Mouse (Mus musculus) mammary gland, adult 2 months (tissue): ENCODE results near the gene Jpt2. TPM values are rescaled to one million over a fixed set of nuclear protein-coding genes. Genes with fewer than 3 reads are reported as not detected.

Experiments used
- polyA plus RNA-seq: library from polyadenylated mRNA; depleted of rRNA; stranded (reverse); fragments of >200 nt; gene quantifications from 2 replicates; pipeline ENCODE4 v1.2.3, GENCODE M21; 2012; ENCODE audit warnings: low replicate concordance; rRNA removed

Jpt2 gene
- 5.4 and 11.3 TPM in 2 replicates for polyA plus RNA-seq

DNA sequence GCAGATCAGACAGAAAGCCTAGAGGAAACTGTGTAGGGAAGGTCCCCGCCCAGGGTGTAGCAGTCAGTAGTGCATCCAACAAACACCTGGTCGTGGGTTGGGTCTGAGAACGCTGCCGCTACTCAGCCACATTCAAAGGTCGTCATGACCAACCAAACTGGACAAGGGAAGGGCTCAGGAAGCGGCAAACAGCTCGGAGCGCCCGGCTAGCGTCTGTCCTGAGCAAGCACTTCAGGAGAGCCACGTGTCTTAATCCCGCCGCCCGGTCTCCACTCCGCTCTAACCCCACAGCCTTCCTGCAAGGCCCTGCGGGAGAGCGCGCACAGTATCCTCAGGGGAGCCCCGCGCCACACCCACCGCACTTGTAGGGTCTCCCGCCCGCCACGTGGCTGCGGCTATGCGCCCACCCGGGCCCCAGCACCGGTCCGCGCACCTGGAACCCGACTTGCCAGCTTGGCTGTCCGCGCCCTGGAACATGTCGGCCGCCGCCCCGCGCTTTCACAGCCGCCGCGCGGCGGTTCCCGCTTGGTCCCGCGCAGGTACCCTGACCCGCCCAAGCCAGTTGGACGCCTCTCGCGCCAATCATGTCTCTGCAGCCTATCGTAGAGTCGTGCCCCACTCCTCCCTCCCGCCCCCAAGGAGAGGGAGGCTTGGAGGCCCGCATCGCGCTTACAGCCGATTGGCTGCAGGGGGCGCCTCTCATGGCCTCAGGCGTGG, at the start of gene Jpt2:
Jpt2 (minus strand) TSS at position 555 of the 717 bp plus-strand sequence.

DNA sequence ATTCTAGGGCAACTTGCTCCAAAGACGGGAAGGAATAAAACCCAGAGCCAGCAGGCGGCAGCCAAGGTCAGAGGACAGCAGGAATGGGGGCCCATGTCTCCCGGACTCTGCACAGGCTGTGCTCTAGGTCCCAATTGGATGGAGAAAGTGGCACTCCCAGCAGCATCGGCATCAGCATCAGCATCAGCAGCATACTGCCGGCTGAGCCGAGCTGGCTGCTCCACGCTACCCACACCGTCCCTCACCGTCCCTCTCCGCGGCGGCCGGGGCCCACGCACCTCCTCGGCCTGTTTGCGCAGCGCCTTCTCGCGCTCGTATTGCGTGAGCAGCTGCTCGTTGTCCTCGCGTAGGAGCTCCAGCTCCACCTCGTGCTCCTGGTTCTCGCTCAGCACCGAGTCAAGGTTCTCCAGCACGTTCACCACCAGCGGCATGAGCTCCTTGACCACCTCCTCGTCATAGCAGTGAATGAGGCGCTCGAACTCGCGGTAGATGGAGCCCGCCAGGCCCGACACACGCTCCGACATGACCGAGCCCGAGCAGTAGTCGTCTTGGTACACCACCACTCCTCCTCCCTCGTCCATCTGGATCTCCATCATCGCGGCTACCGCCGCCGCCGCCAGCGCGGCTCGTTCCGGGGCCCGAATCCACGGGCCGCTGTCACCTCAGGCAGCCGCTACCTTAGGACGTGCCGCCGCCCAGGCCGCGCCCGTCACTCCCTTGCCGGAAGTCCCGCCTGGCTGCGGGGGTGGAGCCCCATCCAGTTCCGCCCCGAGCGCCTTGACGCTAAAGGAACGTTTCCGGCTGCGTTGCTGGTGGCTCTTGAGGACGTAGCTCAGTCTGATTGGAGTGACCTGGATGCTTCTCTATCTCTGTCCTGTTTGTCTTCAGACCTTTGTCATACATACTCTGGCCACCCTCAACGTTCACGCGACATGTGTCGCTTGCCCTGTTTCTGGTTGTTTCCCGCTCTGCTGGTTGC, 23.9 kb downstream of the Jpt2 start, which contains the start of gene Mapk8ip3:
Mapk8ip3 (minus strand) TSS at position 719 of the 979 bp plus-strand sequence.

DNA sequence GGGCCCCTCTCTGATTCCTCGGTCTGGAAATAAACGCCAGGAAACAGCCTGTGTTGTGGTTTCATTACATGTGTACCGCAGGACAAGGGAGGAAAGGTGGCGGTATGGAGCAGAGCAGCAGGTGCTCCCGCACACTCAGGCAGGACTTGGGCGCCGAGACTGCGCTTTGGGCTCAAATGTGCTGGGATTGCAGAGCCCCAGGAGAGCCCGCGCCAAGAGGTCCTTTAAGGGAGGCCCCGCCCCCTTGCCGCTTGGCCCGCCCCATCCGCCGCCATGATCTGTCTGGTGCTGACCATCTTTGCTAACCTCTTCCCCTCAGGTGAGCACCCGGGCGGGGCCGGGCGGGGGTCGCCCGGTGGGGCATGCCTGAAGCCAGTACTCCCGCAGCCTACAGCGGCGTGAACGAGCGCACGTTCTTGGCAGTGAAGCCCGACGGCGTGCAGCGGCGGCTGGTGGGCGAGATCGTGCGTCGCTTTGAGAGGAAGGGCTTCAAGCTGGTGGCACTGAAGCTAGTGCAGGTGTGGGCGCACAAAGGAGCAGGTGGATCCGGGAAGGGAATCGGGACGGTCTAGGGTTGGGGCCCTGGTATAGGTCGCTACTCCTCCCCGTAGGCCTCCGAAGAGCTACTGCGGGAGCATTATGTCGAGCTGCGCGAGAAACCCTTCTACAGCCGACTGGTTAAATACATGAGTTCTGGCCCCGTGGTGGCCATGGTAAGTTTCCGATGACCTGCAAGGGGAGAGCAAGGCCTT, 64.1 kb downstream of the Jpt2 start, which contains the start of gene Nme3:
Nme3 (plus strand) TSS at position 260 of the 752 bp plus-strand sequence.

GRCm38 (mm10) chr17:24894995-24895547, 65.4 kb downstream of the Jpt2 start, which contains the start of the genes Eme2 and Mrps34:
Eme2 (minus strand) TSS chr17:24895087.
Mrps34 (plus strand) TSS chr17:24895116.

Other genes with a start within 250 kb of the Jpt2 start
- gene Rnf151, start 242.6 kb downstream of the Jpt2 start, polyA plus RNA-seq = 0.29 and 0.32 TPM in 2 replicates
- 3,623 and 3,713 TPM in 2 replicates for gene Rps2, start 242.6 kb downstream of the Jpt2 start, polyA plus RNA-seq
- 314 and 333 TPM in 2 replicates for gene Ndufb10, start 236.2 kb downstream of the Jpt2 start, polyA plus RNA-seq
- 0.10 and 83.4 TPM in 2 replicates for gene Rpl3l, start 232.9 kb downstream of the Jpt2 start, polyA plus RNA-seq
- gene Msrb1, start 224.0 kb downstream of the Jpt2 start, polyA plus RNA-seq = 103 and 146 TPM in 2 replicates
- 20.7 and 49.9 TPM in 2 replicates for gene Hs3st6, start 207.7 kb downstream of the Jpt2 start, polyA plus RNA-seq
- gene Meiob, start 156.4 kb downstream of the Jpt2 start, polyA plus RNA-seq = 0.16 TPM in 1 of 2 replicates, not detected in the other
- 160 and 221 TPM in 2 replicates for gene Hagh, start 120.5 kb downstream of the Jpt2 start, polyA plus RNA-seq
- gene Fahd1, start 110.3 kb downstream of the Jpt2 start, polyA plus RNA-seq = 13.5 and 15.0 TPM in 2 replicates
- 66.4 and 103 TPM in 2 replicates for gene Igfals, start 94.7 kb downstream of the Jpt2 start, polyA plus RNA-seq
- gene Nubp2, start 74.3 kb downstream of the Jpt2 start, polyA plus RNA-seq = 35.0 and 44.2 TPM in 2 replicates
- gene Spsb3, start 74.0 kb downstream of the Jpt2 start, polyA plus RNA-seq = 84.0 and 161 TPM in 2 replicates
- 35.4 and 48.3 TPM in 2 replicates for gene Eme2, start 65.6 kb downstream of the Jpt2 start, polyA plus RNA-seq
- 108 and 263 TPM in 2 replicates for gene Mrps34, start 65.6 kb downstream of the Jpt2 start, polyA plus RNA-seq
- gene Nme3, start 64.2 kb downstream of the Jpt2 start, polyA plus RNA-seq = 50.7 and 54.5 TPM in 2 replicates
- gene Mapk8ip3, start 23.7 kb downstream of the Jpt2 start, polyA plus RNA-seq = 128 and 130 TPM in 2 replicates
- gene Cramp1l, start 55.1 kb upstream of the Jpt2 start, polyA plus RNA-seq = 17.1 and 23.3 TPM in 2 replicates
- gene Ift140, start 55.4 kb upstream of the Jpt2 start, polyA plus RNA-seq = 14.5 and 16.9 TPM in 2 replicates
- gene Tmem204, start 122.9 kb upstream of the Jpt2 start, polyA plus RNA-seq = 39.7 and 51.0 TPM in 2 replicates
- gene Telo2, start 155.3 kb upstream of the Jpt2 start, polyA plus RNA-seq = 25.0 and 25.6 TPM in 2 replicates
- gene Ptx4, start 160.1 kb upstream of the Jpt2 start, polyA plus RNA-seq = 0.20 TPM in 1 of 2 replicates, not detected in the other
- 37.0 and 43.4 TPM in 2 replicates for gene Clcn7, start 172.7 kb upstream of the Jpt2 start, polyA plus RNA-seq
- gene Ccdc154, start 201.8 kb upstream of the Jpt2 start, polyA plus RNA-seq = not detected in 2 replicates
- not detected in 2 replicates for gene Gm38655, start 214.8 kb upstream of the Jpt2 start, polyA plus RNA-seq
- 12.1 and 15.0 TPM in 2 replicates for gene BC003965, start 223.9 kb upstream of the Jpt2 start, polyA plus RNA-seq
- 16.7 and 34.5 TPM in 2 replicates for gene Unkl, start 227.7 kb upstream of the Jpt2 start, polyA plus RNA-seq